Mouse (Mus musculus) thymus, adult 2 months (tissue): ENCODE measurements around the gene Chst5. TPM values are rescaled to one million over a fixed set of nuclear protein-coding genes. Genes with fewer than 3 reads are reported as not detected.

ENCODE experiments used
- DNase-seq: peaks from one replicate; pipeline ENCODE4 v3.0.0; 2021
- H3K27ac ChIP-seq: fragments of 200-500 bp; 2 replicates; pipeline ENCODE4 v1.5.1; 2012; ENCODE audit warnings: low read length, control low read depth; ENCODE audit not compliant: control insufficient read depth, insufficient read depth
- H3K27me3 ChIP-seq: fragments of 200-500 bp; 2 replicates; pipeline ENCODE4 v1.6.1; 2012; ENCODE audit warnings: mild to moderate bottlenecking, low read length, moderate library complexity, mixed read lengths; ENCODE audit not compliant: control insufficient read depth, insufficient read depth
- H3K36me3 ChIP-seq: fragments of 200-500 bp; 2 replicates; pipeline ENCODE4 v1.6.1; 2012; ENCODE audit warnings: mild to moderate bottlenecking, low read length, moderate library complexity; ENCODE audit not compliant: control insufficient read depth, insufficient read depth
- H3K4me1 ChIP-seq: fragments of 200-500 bp; replicated peaks from 2 replicates; pipeline ENCODE4 v1.6.1; 2012; ENCODE audit warnings: low read length; ENCODE audit not compliant: control insufficient read depth, insufficient read depth
- H3K4me3 ChIP-seq: fragments of 200-500 bp; 2 replicates; pipeline ENCODE4 v1.5.1; 2012; ENCODE audit warnings: mild to moderate bottlenecking, low read length, control low read depth, moderate library complexity; ENCODE audit not compliant: control insufficient read depth, insufficient read depth
- CTCF ChIP-seq: fragments of 200-500 bp; IDR thresholded peaks from 2 replicates; pipeline ENCODE4 v1.5.1; 2012; ENCODE audit warnings: mild to moderate bottlenecking, control low read depth, low read length, moderate library complexity, borderline replicate concordance; ENCODE audit not compliant: control insufficient read depth, poor library complexity, insufficient read depth; ENCODE audit errors: extremely low read depth
- POLR2A ChIP-seq: fragments of 200-500 bp; IDR thresholded peaks from 2 replicates; pipeline ENCODE4 v1.6.1; 2012; ENCODE audit warnings: mild to moderate bottlenecking, low read length, control low read depth, moderate library complexity; ENCODE audit not compliant: control insufficient read depth, poor library complexity, insufficient read depth; ENCODE audit errors: extremely low read depth
- WGBS: fragments of 180-500 bp; shearing (Covaris S2); methylation state at CpG from one replicate; pipeline ENCODE4 v1.1.7; 2018; 5-methylcytosine and 5-hydroxymethylcytosine counted together
- polyA plus RNA-seq: library from polyadenylated mRNA; depleted of rRNA; stranded (reverse); fragments of >200 nt; gene quantifications from 2 replicates; pipeline ENCODE4 v1.2.3, GENCODE M21; 2012

Chst5 gene
- polyA plus RNA-seq, 1 experiment = 0.75 TPM

GRCm38 (mm10) chr8:111950846-111951245, 40.6 kb upstream of the Chst5 start:
- H3K4me3 ChIP-seq = no peak overlapping the region
- H3K27ac ChIP-seq = no peak overlapping the region
- no peaks in the 10 kb centered on the region for H3K27me3 ChIP-seq
- H3K36me3 ChIP-seq = peaks cover 26% of the 10 kb centered on the region
- peaks cover 9% of the 10 kb centered on the region for H3K4me1 ChIP-seq
- TF ChIP-seq CTCF = no peak
- TF ChIP-seq POLR2A = no peak
- DNase-seq = no peak
- WGBS = 95% methylated on average over 3 of the region's 3 CpGs

DNA sequence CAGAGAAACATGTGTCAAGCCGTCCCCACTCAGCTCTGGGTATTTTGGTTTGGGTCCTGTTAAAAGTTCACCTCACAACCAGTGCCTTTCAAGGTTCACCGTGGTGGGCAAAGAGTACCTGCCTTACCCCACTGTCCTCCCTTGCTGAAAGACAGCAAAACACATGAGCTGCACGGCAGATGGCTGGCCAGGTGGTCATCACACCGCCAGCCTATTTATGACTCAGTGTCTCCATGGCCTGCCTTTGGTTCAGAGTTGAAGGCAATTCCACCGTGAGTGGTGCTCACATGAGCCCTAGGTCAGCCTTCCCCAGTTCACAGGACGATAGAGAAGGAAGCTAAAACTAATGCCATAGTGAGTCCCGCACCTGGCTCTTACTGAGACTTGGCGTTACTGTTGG, 37.7 kb upstream of the Chst5 start:
- no peak overlapping the region for H3K27ac ChIP-seq
- H3K27me3 ChIP-seq = no peaks in the 10 kb centered on the region
- 96% methylated on average over 8 of the region's 8 CpGs for WGBS
- DNase-seq = no peak
- H3K4me1 ChIP-seq = no peaks in the 10 kb centered on the region
- TF ChIP-seq CTCF (no peak), POLR2A (no peak)
- H3K36me3 ChIP-seq = peaks cover 35% of the 10 kb centered on the region
- H3K4me3 ChIP-seq = no peak overlapping the region

DNA sequence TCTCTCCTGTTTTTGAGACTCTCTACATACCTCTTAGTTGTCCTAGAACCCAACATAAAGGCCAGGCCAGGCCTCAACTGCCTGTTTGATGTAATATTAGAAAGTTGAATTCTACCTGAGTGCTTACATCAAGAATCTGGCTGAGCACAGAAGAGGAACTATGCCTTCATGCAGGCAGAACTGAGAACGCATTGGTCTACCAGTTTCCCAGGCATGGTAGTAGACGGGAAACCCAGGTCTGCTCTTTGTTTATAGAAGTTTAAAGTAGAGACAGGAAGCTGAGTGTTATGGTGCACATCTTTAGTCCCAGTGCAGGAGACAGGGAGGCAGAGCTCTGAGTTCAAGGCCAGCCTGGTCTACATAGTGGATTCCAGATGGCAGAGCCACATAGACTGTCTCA, 36.9 kb upstream of the Chst5 start:
- H3K27me3 ChIP-seq = no peaks in the 10 kb centered on the region
- no peak overlapping the region for H3K27ac ChIP-seq
- H3K4me1 ChIP-seq = peaks cover 1% of the 10 kb centered on the region; the same call in 1 of the 2 replicates
- H3K36me3 ChIP-seq = peaks cover 32% of the 10 kb centered on the region
- WGBS = 78% methylated on average over 2 of the region's 2 CpGs
- no peak for DNase-seq
- no peak for TF ChIP-seq POLR2A
- no peak for TF ChIP-seq CTCF
- no peak overlapping the region for H3K4me3 ChIP-seq

DNA sequence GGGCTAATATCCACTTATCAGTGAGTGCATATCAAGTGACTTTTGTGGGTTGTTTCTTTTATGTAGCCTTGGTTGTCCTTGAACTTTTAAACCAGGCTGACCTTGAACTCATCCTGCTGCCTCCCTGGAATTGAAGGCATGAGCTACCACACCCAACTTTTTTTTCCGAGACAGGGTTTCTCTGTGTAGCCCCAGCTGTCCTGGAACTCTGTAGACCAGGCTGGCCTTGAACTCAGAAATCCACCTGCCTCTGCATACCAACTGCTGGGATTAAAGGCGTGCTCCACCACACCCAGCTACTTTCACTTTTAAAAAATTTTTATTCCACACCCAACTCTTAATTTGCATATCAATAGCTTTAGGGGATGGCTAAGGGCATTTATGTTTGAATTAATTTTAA, 33.3 kb upstream of the Chst5 start:
- DNase-seq = no peak
- H3K27ac ChIP-seq = no peak overlapping the region
- H3K4me3 ChIP-seq = no peak overlapping the region
- WGBS = 90% methylated on average over 2 of the region's 2 CpGs
- peaks cover 24% of the 10 kb centered on the region for H3K36me3 ChIP-seq
- H3K27me3 ChIP-seq = no peaks in the 10 kb centered on the region
- TF ChIP-seq CTCF (no peak), POLR2A (no peak)
- peaks cover 14% of the 10 kb centered on the region for H3K4me1 ChIP-seq

- peaks cover 15% of the 10 kb centered on the region for H3K36me3 ChIP-seq
- H3K27ac ChIP-seq = 0 out of 2 replicates have a peak overlapping the region, but pooled peaks have one; percentile 20
- peaks cover 14% of the 10 kb centered on the region for H3K4me1 ChIP-seq
- H3K27me3 ChIP-seq = no peaks in the 10 kb centered on the region
- TF ChIP-seq POLR2A (no peak), CTCF (no peak)
- DNase-seq = peak; percentile 53
- H3K4me3 ChIP-seq = peak overlapping the region; percentile 95
- under 1% methylated on average over 23 of the region's 23 CpGs for WGBS
Measured at GRCm38 (mm10) chr8:111941101-111941454, 30.8 kb upstream of the Chst5 start.

DNA sequence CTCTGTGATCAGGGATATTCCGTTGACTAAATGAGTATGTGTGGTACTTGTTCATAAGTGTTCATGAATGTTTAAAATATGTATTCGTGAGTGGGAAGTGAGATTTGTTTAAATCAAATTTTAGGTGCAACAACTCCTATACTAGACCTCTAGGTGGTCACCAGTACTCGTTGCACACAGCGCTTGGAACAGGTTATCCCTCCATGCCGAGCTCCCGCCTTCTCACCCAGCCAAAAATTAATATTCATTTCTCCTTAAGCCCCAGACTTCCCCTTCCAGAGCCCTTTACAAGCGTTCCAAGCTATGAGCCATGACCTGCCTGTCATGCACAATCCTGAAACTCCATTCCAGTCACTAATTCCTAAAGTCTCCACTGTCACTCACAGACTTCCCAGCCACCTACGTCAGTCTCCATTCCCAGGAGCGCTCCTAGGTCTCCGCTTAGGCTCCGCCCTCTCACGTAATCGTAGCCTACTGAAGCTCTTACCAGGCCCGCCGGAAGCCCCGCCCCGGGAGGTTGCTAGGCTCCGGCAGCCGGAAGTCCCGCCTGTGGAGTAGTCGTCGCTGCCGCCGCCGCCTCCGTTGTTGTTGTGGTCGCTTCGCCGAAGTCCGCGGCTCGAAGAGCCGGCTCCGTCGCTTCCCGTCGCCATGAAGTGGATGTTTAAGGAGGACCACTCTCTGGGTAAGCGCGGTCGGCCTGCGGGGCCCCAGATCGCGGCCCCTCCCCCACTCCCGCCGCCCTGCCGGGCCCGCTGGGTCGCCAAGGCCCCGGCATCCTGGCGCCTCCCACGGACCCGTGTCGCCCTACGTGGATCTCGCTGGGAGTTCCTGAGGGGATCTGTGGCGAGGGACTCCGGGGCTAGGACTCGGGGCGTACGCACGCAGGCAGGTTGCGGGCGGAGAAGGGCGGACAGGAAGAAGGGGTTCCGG, 30.2 kb upstream of the Chst5 start, which contains the start of gene Gabarapl2:
Gabarapl2 (plus strand) TSS at position 533 of the 930 bp plus-strand sequence.
- Histone ChIP-seq H3K4me1 (peaks cover 14% of the 10 kb centered on the region), H3K27me3 (no peaks in the 10 kb centered on the region), H3K36me3 (peaks cover 13% of the 10 kb centered on the region), H3K4me3 (peak within 1 kb of the TSS; percentile 95), H3K27ac (0 out of 2 replicates have a peak within 1 kb of the TSS, but pooled peaks have one; percentile 20)
- TF ChIP-seq POLR2A (peak; percentile 56; the same call in 1 of the 2 replicates), CTCF (0 out of 2 replicates have a peak, but pooled peaks have one; percentile 7)
- WGBS = under 1% methylated on average over 65 of the region's 65 CpGs
- peak; percentile 96 for DNase-seq
